Mouse (Mus musculus) 416B (cell line): Measurements from ENCODE around the gene Mrs2.

Source experiments
- DNase-seq: peaks from one replicate; pipeline ENCODE4 v3.0.0; 2011; ENCODE audit warnings: low read depth

The Mrs2 gene

GRCm38 (mm10) chr13:25019793-25020539 lies at the start of gene Mrs2:
TSS of gene Mrs2 (minus strand) at chr13:25020379.
- DNase-seq, result peak; percentile 89

GRCm38 (mm10) chr13:25069765-25070164 lies 49.6 kb upstream of the Mrs2 start:
- no peak for DNase-seq

- no peak for DNase-seq
These were observed 47.0 kb upstream of the Mrs2 start for GRCm38 (mm10) chr13:25067183-25067582.

GRCm38 (mm10) chr13:25066659-25067058 lies 46.5 kb upstream of the Mrs2 start:
- DNase-seq, result no peak

GRCm38 (mm10) chr13:25055873-25056667 lies 35.9 kb upstream of the Mrs2 start, which contains the start of gene Dcdc2a:
TSS of gene Dcdc2a (plus strand) at chr13:25056004.
- no peak for DNase-seq

- no peak for DNase-seq
These were observed 35.0 kb upstream of the Mrs2 start for GRCm38 (mm10) chr13:25055111-25055554.

GRCm38 (mm10) chr13:25052671-25053070 lies 32.5 kb upstream of the Mrs2 start:
- no peak for DNase-seq

- DNase-seq, result no peak
These were observed 19.3 kb upstream of the Mrs2 start for GRCm38 (mm10) chr13:25039488-25039887.

- DNase-seq, result no peak
These were observed 6.9 kb upstream of the Mrs2 start for GRCm38 (mm10) chr13:25027114-25027425.

GRCm38 (mm10) chr13:25026409-25027113 lies 6.4 kb upstream of the Mrs2 start:
- DNase-seq, result no peak

GRCm38 (mm10) chr13:25024655-25025054 lies 4.5 kb upstream of the Mrs2 start:
- DNase-seq, result peak; percentile 69

GRCm38 (mm10) chr13:25023129-25023528 lies 3.0 kb upstream of the Mrs2 start:
- DNase-seq, result no peak

GRCm38 (mm10) chr13:25022386-25022785 lies 2.2 kb upstream of the Mrs2 start:
- no peak for DNase-seq

- no peak for DNase-seq
These were observed 337 bp upstream of the Mrs2 start for GRCm38 (mm10) chr13:25020540-25020892.

GRCm38 (mm10) chr13:25018316-25018715 lies 1.9 kb downstream of the Mrs2 start:
- DNase-seq, result no peak

- DNase-seq, result no peak
These were observed 13.1 kb downstream of the Mrs2 start for GRCm38 (mm10) chr13:25007115-25007514.

- peak; percentile 52 for DNase-seq
These were observed 17.2 kb downstream of the Mrs2 start for GRCm38 (mm10) chr13:25002965-25003364.

- DNase-seq, result no peak
These were observed 20.6 kb downstream of the Mrs2 start for GRCm38 (mm10) chr13:24999538-24999937.

- DNase-seq, result peak; percentile 19
These were observed 27.0 kb downstream of the Mrs2 start for GRCm38 (mm10) chr13:24993160-24993559.

GRCm38 (mm10) chr13:24989006-24989405 lies 31.2 kb downstream of the Mrs2 start:
- peak; percentile 62 for DNase-seq

GRCm38 (mm10) chr13:24988391-24988790 lies 31.8 kb downstream of the Mrs2 start:
- DNase-seq, result peak; percentile 67

- DNase-seq, result no peak
These were observed 34.7 kb downstream of the Mrs2 start for GRCm38 (mm10) chr13:24985435-24985834.

GRCm38 (mm10) chr13:24981031-24981430 lies 39.1 kb downstream of the Mrs2 start:
- peak; percentile 54 for DNase-seq
